In the genomic region with DNA sequence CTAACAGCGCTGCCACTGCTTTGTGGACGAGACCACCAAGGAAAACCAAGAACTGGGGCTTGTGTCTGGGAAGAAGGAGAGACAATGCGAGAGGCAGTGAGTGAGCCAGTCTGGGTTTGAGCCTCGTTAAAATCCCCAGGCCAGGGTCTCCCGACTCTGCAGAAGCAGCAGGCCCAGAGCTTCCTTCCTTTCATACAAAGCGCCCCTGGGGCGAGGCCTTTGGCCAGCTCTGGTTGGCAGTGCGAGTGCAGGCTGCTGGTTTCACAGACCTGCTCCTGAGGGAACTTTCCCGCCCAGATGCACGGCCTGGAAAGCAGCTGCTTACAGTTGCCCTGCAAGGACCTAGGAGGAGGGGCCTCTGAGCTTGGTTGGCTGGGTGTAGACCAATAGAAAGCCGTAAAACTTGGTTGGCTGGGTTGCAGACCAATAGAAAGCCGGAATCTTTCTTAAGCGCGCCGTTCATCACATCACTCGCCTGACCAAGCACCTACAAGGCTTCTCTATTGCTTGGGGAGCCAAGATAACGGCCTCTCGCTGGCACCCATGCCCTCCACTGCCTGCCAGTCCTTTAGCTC, we compare ENCODE assay signal across 8 mouse cellular contexts. TPM values are rescaled to one million over a fixed set of nuclear protein-coding genes. Genes with fewer than 3 reads are reported as not detected.
A peak's percentile ranks its signal among the peaks of the same experiment; 100 is the strongest.
DNase-seq lines count a peak whose midpoint lies in the region; ATAC-seq and TF ChIP-seq lines count a peak whose summit lies in the region.

No protein-coding gene starts in this region.

- no peaks in the 10 kb centered on the region for H3K9me3 ChIP-seq in heart, embryonic 11.5 days (replicated peaks; ENCODE audit: control insufficient read depth, low read length)
- H3K9me3 ChIP-seq in kidney, embryonic 14.5 days (ENCODE audit: control insufficient read depth, low read length) = no peaks in the 10 kb centered on the region
- no peaks in the 10 kb centered on the region for H3K9me3 ChIP-seq in limb, embryonic 13.5 days
- H3K9me3 ChIP-seq in midbrain, embryonic 16.5 days (replicated peaks; ENCODE audit: control insufficient read depth, low read length, poor library complexity, severe bottlenecking) = no peaks in the 10 kb centered on the region

- 0 out of 2 replicates have a peak, but pooled peaks have one; percentile 36 for ATAC-seq in erythroid progenitor cell, adult 5-6 weeks (replicated peaks; ENCODE audit: low FRiP score, poor library complexity, severe bottlenecking)
- peak; percentile 85 for ATAC-seq in heart, embryonic 11.5 days (replicated peaks; ENCODE audit: insufficient number of reproducible peaks, low FRiP score, low TSS enrichment)
- ATAC-seq in kidney, embryonic 14.5 days (ENCODE audit: low FRiP score, low TSS enrichment) = peak; percentile 90
- peak; percentile 93 for ATAC-seq in limb, embryonic 13.5 days (ENCODE audit: low FRiP score, low read depth)
- peak; percentile 96 for ATAC-seq in midbrain, embryonic 16.5 days

- WGBS in heart, embryonic 11.5 days (ENCODE audit: insufficient replicate concordance) = 8% methylated on average over 18 of the region's 18 CpGs
- 7% methylated on average over 18 of the region's 18 CpGs for WGBS in kidney, embryonic 14.5 days
- WGBS in limb, embryonic 13.5 days = 5% methylated on average over 18 of the region's 18 CpGs
- WGBS in midbrain, embryonic 16.5 days = 3% methylated on average over 18 of the region's 18 CpGs

- 0 out of 2 replicates have a peak, but pooled peaks have one; percentile 3 for TF ChIP-seq POLR2A in brain, embryonic 14.5 days (IDR thresholded peaks at IDR 0.05; ENCODE audit: borderline replicate concordance, extremely low read depth, insufficient read depth, insufficient read length, poor library complexity, severe bottlenecking)

- H3K9ac ChIP-seq in heart, embryonic 11.5 days (ENCODE audit: low read depth, low read length) = peak overlapping the region; percentile 71
- peak overlapping the region; percentile 19; the same call in 1 of the 2 replicates for H3K9ac ChIP-seq in kidney, embryonic 14.5 days (ENCODE audit: low read depth, low read length)
- H3K9ac ChIP-seq in limb, embryonic 13.5 days = peak overlapping the region; percentile 50
- H3K9ac ChIP-seq in midbrain, embryonic 16.5 days (ENCODE audit: low read depth, low read length) = peak overlapping the region; percentile 55

- 0 out of 2 replicates have a peak overlapping the region, but pooled peaks have one; percentile 11 for H3K4me3 ChIP-seq in heart, embryonic 11.5 days (ENCODE audit: low read depth, low read length)
- H3K4me3 ChIP-seq in kidney, embryonic 14.5 days (ENCODE audit: low read length) = peak overlapping the region; percentile 15; the same call in 1 of the 2 replicates
- H3K4me3 ChIP-seq in limb, embryonic 13.5 days = peak overlapping the region; percentile 33
- H3K4me3 ChIP-seq in midbrain, embryonic 16.5 days (ENCODE audit: low read depth, low read length) = peak overlapping the region; percentile 35

- peaks cover 24% of the 10 kb centered on the region for H3K4me1 ChIP-seq in heart, embryonic 11.5 days (ENCODE audit: control insufficient read depth, insufficient read depth, low read length)
- H3K4me1 ChIP-seq in kidney, embryonic 14.5 days (ENCODE audit: control insufficient read depth, insufficient read depth, low read length) = peaks cover 36% of the 10 kb centered on the region
- H3K4me1 ChIP-seq in limb, embryonic 13.5 days = peaks cover 48% of the 10 kb centered on the region
- H3K4me1 ChIP-seq in midbrain, embryonic 16.5 days (ENCODE audit: control insufficient read depth, insufficient read depth, low read length) = peaks cover 40% of the 10 kb centered on the region

- peak; percentile 57 to 61 for DNase-seq in B cell, adult 2 months
- DNase-seq in brain, embryonic 14.5 days (ENCODE audit: low read depth) = peak; percentile 99
- DNase-seq in spleen, postnatal 10 days (ENCODE audit: low spot score in 2 of 2) = peak; percentile 36 to 66

- H3K27me3 ChIP-seq in heart, embryonic 11.5 days (ENCODE audit: control insufficient read depth, insufficient read depth, low read length) = no peaks in the 10 kb centered on the region
- 0 out of 2 replicates have a peak, but pooled peaks cover 3% of the 10 kb centered on the region for H3K27me3 ChIP-seq in kidney, embryonic 14.5 days (ENCODE audit: control insufficient read depth, insufficient read depth, low read length)
- no peaks in the 10 kb centered on the region for H3K27me3 ChIP-seq in limb, embryonic 13.5 days
- no peaks in the 10 kb centered on the region for H3K27me3 ChIP-seq in midbrain, embryonic 16.5 days (ENCODE audit: control insufficient read depth, insufficient read depth, low read depth, low read length)

- peak overlapping the region; percentile 80 for H3K27ac ChIP-seq in heart, embryonic 11.5 days (ENCODE audit: low read depth, low read length)
- peak overlapping the region; percentile 49 for H3K27ac ChIP-seq in kidney, embryonic 14.5 days (ENCODE audit: low read depth, low read length)
- peak overlapping the region; percentile 91 for H3K27ac ChIP-seq in limb, embryonic 13.5 days
- peak overlapping the region; percentile 79 for H3K27ac ChIP-seq in midbrain, embryonic 16.5 days (ENCODE audit: low read length)

- peak overlapping the region; percentile 57 for H3K4me2 ChIP-seq in heart, embryonic 11.5 days
- peak overlapping the region; percentile 39 for H3K4me2 ChIP-seq in kidney, embryonic 14.5 days (replicated peaks; ENCODE audit: low read depth, low read length)
- H3K4me2 ChIP-seq in limb, embryonic 13.5 days (replicated peaks) = peak overlapping the region; percentile 59
- H3K4me2 ChIP-seq in midbrain, embryonic 16.5 days (ENCODE audit: low read length) = peak overlapping the region; percentile 60

- H3K36me3 ChIP-seq in heart, embryonic 11.5 days (ENCODE audit: control insufficient read depth, insufficient read depth, low read length) = peaks cover 2% of the 10 kb centered on the region; the same call in 1 of the 2 replicates
- no peaks in the 10 kb centered on the region; the same call in 1 of the 2 replicates for H3K36me3 ChIP-seq in kidney, embryonic 14.5 days (ENCODE audit: control insufficient read depth, insufficient read depth, low read length)
- H3K36me3 ChIP-seq in limb, embryonic 13.5 days = peaks cover 87% of the 10 kb centered on the region
- H3K36me3 ChIP-seq in midbrain, embryonic 16.5 days (ENCODE audit: control insufficient read depth, insufficient read depth, low read length) = no peaks in the 10 kb centered on the region

- TF ChIP-seq CTCF in brain, embryonic 14.5 days (IDR thresholded peaks at IDR 0.05; ENCODE audit: borderline replicate concordance, extremely low read depth, insufficient read depth, insufficient read length) = no peak

RNA-seq across cellular contexts. Expression of gene Col2a1, which starts 11.7 kb away (rescaled TPM):
- 60.2 and 78.5 TPM in 2 replicates for polyA plus RNA-seq in brain, embryonic 14.5 days (2012; rRNA removed)
- not detected in 2 replicates for total RNA-seq in erythroid progenitor cell, adult 5-6 weeks (2015; ENCODE audit: low replicate concordance)
- not detected in 2 replicates for total RNA-seq in erythroid progenitor cell, adult 5-6 weeks (2017; ENCODE audit: low replicate concordance)
- polyA plus RNA-seq in heart, embryonic 11.5 days (2014; fragmentation: Nextera tagmentation; extraction: Ambion mirVana) = 61.9 and 80.7 TPM in 2 replicates
- 13.8 and 23.9 TPM in 2 replicates for polyA plus RNA-seq in kidney, embryonic 14.5 days (2014; fragmentation: Nextera tagmentation; extraction: Ambion mirVana)
- polyA plus RNA-seq in limb, embryonic 13.5 days (2015; fragmentation: Nextera tagmentation; extraction: Ambion mirVana) = 706 and 829 TPM in 2 replicates
- 22.6 and 34.8 TPM in 2 replicates for polyA plus RNA-seq in midbrain, embryonic 16.5 days (2015; fragmentation: Nextera tagmentation; extraction: Ambion mirVana)

RNA-seq across cellular contexts. Expression of gene Tmem106c, which starts 28.8 kb away (rescaled TPM):
- 57.7 and 79.8 TPM in 2 replicates for polyA plus RNA-seq in brain, embryonic 14.5 days (2012; rRNA removed)
- 2.1 and 2.5 TPM in 2 replicates for total RNA-seq in erythroid progenitor cell, adult 5-6 weeks (2015; ENCODE audit: low replicate concordance)
- total RNA-seq in erythroid progenitor cell, adult 5-6 weeks (2017; ENCODE audit: low replicate concordance) = 3.9 and 4.9 TPM in 2 replicates
- 30.1 and 34.9 TPM in 2 replicates for polyA plus RNA-seq in heart, embryonic 11.5 days (2014; fragmentation: Nextera tagmentation; extraction: Ambion mirVana)
- 40.9 and 44.9 TPM in 2 replicates for polyA plus RNA-seq in kidney, embryonic 14.5 days (2014; fragmentation: Nextera tagmentation; extraction: Ambion mirVana)
- polyA plus RNA-seq in limb, embryonic 13.5 days (2015; fragmentation: Nextera tagmentation; extraction: Ambion mirVana) = 35.9 and 37.9 TPM in 2 replicates
- 52.5 and 57.2 TPM in 2 replicates for polyA plus RNA-seq in midbrain, embryonic 16.5 days (2015; fragmentation: Nextera tagmentation; extraction: Ambion mirVana)

Comparison
In these comparisons a context has a peak if more than half of its experiments do, and no peak if none do; other contexts are left out.
1. Peak in every context shown above with its lines: DNase-seq, ATAC-seq, H3K4me3 ChIP-seq and H3K27ac ChIP-seq.
2. ATAC-seq: peak in every context shown above with its lines; median percentile 96 in midbrain, embryonic 16.5 days; 93 in limb, embryonic 13.5 days; 90 in kidney, embryonic 14.5 days; 85 in heart, embryonic 11.5 days; 36 in erythroid progenitor cell, adult 5-6 weeks.
3. H3K9ac ChIP-seq: peak in every context shown above with its lines; median percentile 71 in heart, embryonic 11.5 days; 55 in midbrain, embryonic 16.5 days; 50 in limb, embryonic 13.5 days; 19 in kidney, embryonic 14.5 days.